Comparison of ENCODE assay signal across 14 mouse cellular contexts in the genomic region with DNA sequence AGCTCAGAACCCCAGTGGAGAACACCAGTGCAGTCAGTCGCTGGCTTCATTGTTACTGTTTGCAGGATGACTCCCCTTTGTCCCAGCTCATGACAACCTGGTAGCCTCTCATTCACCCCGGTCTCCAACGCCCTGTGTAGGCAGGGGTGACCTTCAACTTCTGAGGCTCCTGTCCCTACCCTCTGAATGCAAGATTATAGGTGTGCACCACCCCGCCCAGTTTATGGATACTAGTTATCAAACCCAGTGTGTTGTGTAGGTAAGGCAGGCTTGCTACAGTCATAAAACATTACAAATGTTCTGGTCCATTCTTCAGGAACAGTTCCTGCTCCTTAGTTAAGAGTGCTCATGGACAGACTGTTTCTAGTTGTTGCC. TPM values are rescaled to one million over a fixed set of nuclear protein-coding genes. Genes with fewer than 3 reads are reported as not detected.
DNase-seq lines count a peak whose midpoint lies in the region; ATAC-seq lines count a peak whose summit lies in the region.
"Had no signal": no experiment of that assay in that cellular context is flagged by ENCODE, and none has a peak within 500 bp of the region (broad histone marks: within the 10 kb centered on the region; RNA-seq: fewer than 3 reads in every experiment).

No protein-coding gene starts in this region.

- H3K36me3 ChIP-seq in hindbrain, embryonic 13.5 days, result peaks cover 15% of the 10 kb centered on the region
- peaks cover 64% of the 10 kb centered on the region for H3K36me3 ChIP-seq in hindbrain, embryonic 10.5 days
- peaks cover 38% of the 10 kb centered on the region for H3K36me3 ChIP-seq in liver, embryonic 13.5 days
- H3K36me3 ChIP-seq: forebrain, embryonic 15.5 days had no signal

- H3K9me3 ChIP-seq in hindbrain, embryonic 13.5 days, result no peaks in the 10 kb centered on the region
- H3K9me3 ChIP-seq in hindbrain, embryonic 10.5 days, result no peaks in the 10 kb centered on the region
- H3K9me3 ChIP-seq in liver, embryonic 13.5 days (replicated peaks), result no peaks in the 10 kb centered on the region; the same call in 1 of the 2 replicates
- H3K9me3 ChIP-seq: forebrain, embryonic 15.5 days; heart, embryonic 13.5 days; midbrain, embryonic 12.5 days had no signal

- H3K27ac ChIP-seq in hindbrain, embryonic 13.5 days, result 0 out of 2 replicates have a peak overlapping the region, but pooled peaks have one; percentile 3
- no peak overlapping the region for H3K27ac ChIP-seq in hindbrain, embryonic 10.5 days
- H3K27ac ChIP-seq in liver, embryonic 13.5 days, result peak overlapping the region; percentile 59
- H3K27ac ChIP-seq: forebrain, embryonic 15.5 days; heart, embryonic 13.5 days; midbrain, embryonic 12.5 days had no signal

- H3K4me2 ChIP-seq in hindbrain, embryonic 13.5 days, result no peak overlapping the region
- H3K4me2 ChIP-seq in liver, embryonic 13.5 days, result peak overlapping the region; percentile 17; the same call in 1 of the 2 replicates
- H3K4me2 ChIP-seq: forebrain, embryonic 15.5 days; heart, embryonic 13.5 days; midbrain, embryonic 12.5 days had no signal

- 83% methylated on average over 4 of the region's 4 CpGs for WGBS in hindbrain, embryonic 13.5 days
- WGBS in hindbrain, embryonic 10.5 days, result 86% methylated on average over 4 of the region's 4 CpGs
- 78% methylated on average over 4 of the region's 4 CpGs for WGBS in liver, embryonic 13.5 days (ENCODE audit: insufficient replicate concordance)

- no peak for DNase-seq in hindbrain, embryonic 10.5 days (ENCODE audit: low spot score)
- DNase-seq in testis, postnatal 14 days (ENCODE audit: low spot score), result peak; percentile 52
- DNase-seq in testis, postnatal 10 days (ENCODE audit: low spot score), result no peak
- no peak for DNase-seq in liver, embryonic 13.5 days
- DNase-seq in adrenal gland, adult 2 months, result no peak
- no peak for DNase-seq in lung, postnatal 10 days
- DNase-seq: left cerebral cortex, postnatal 4 days; lung, postnatal 14 days; thymus, postnatal 36 days had no signal

- no peak for ATAC-seq in hindbrain, embryonic 13.5 days (ENCODE audit: low FRiP score)
- no peak for ATAC-seq in liver, embryonic 13.5 days (ENCODE audit: low read depth)
- ATAC-seq: forebrain, embryonic 15.5 days had no signal

- no peaks in the 10 kb centered on the region for H3K27me3 ChIP-seq in hindbrain, embryonic 13.5 days
- no peaks in the 10 kb centered on the region for H3K27me3 ChIP-seq in hindbrain, embryonic 10.5 days (ENCODE audit: insufficient read depth, poor library complexity, severe bottlenecking)
- no peaks in the 10 kb centered on the region for H3K27me3 ChIP-seq in liver, embryonic 13.5 days
- H3K27me3 ChIP-seq: forebrain, embryonic 15.5 days; heart, embryonic 13.5 days; midbrain, embryonic 12.5 days had no signal

- H3K9ac ChIP-seq in hindbrain, embryonic 13.5 days, result no peak overlapping the region
- H3K9ac ChIP-seq in liver, embryonic 13.5 days, result no peak overlapping the region
- H3K9ac ChIP-seq: forebrain, embryonic 15.5 days; heart, embryonic 13.5 days; midbrain, embryonic 12.5 days had no signal

- H3K4me3 ChIP-seq in hindbrain, embryonic 13.5 days, result no peak overlapping the region
- no peak overlapping the region for H3K4me3 ChIP-seq in hindbrain, embryonic 10.5 days
- H3K4me3 ChIP-seq in liver, embryonic 13.5 days (replicated peaks), result no peak overlapping the region
- H3K4me3 ChIP-seq: forebrain, embryonic 15.5 days; heart, embryonic 13.5 days; midbrain, embryonic 12.5 days; myocyte had no signal

- H3K4me1 ChIP-seq in hindbrain, embryonic 13.5 days (replicated peaks), result peaks cover 31% of the 10 kb centered on the region; the same call in 1 of the 2 replicates
- H3K4me1 ChIP-seq in hindbrain, embryonic 10.5 days (replicated peaks), result peaks cover 11% of the 10 kb centered on the region
- H3K4me1 ChIP-seq in liver, embryonic 13.5 days (replicated peaks), result peaks cover 65% of the 10 kb centered on the region
- H3K4me1 ChIP-seq: midbrain, embryonic 12.5 days had no signal

RNA-seq across cellular contexts. Expression of gene Rab4a, which starts 8.1 kb away (rescaled TPM):
- 73.9 and 74.8 TPM in 2 replicates for polyA plus RNA-seq in hindbrain, embryonic 13.5 days (2015; fragmentation: Nextera tagmentation; extraction: Ambion mirVana)
- polyA plus RNA-seq in hindbrain, embryonic 10.5 days (2016; fragmentation: Nextera tagmentation; extraction: Ambion mirVana), result 66.4 and 76.6 TPM in 2 replicates
- polyA plus RNA-seq in liver, embryonic 13.5 days (2015; fragmentation: Nextera tagmentation; extraction: Ambion mirVana), result 30.8 and 31.7 TPM in 2 replicates
- total RNA-seq in adrenal gland, adult 2 months (2021), result 10 to 100 TPM; 19.2 to 26.7 TPM
- polyA plus RNA-seq in adrenal gland, adult 2 months (2012; rRNA removed), result 13.0 and 19.4 TPM in 2 replicates

RNA-seq across cellular contexts. Expression of gene Ccsap, which starts 46.1 kb away (rescaled TPM):
- 4.0 and 4.1 TPM in 2 replicates for polyA plus RNA-seq in hindbrain, embryonic 13.5 days (2015; fragmentation: Nextera tagmentation; extraction: Ambion mirVana)
- polyA plus RNA-seq in hindbrain, embryonic 10.5 days (2016; fragmentation: Nextera tagmentation; extraction: Ambion mirVana), result 7.3 and 8.4 TPM in 2 replicates
- 2.3 and 2.7 TPM in 2 replicates for polyA plus RNA-seq in liver, embryonic 13.5 days (2015; fragmentation: Nextera tagmentation; extraction: Ambion mirVana)
- 1 to 10 TPM; 1.2 to 2.1 TPM for total RNA-seq in adrenal gland, adult 2 months (2021)
- 0.70 and 1.3 TPM in 2 replicates for polyA plus RNA-seq in adrenal gland, adult 2 months (2012; rRNA removed)
